In the genomic region with DNA sequence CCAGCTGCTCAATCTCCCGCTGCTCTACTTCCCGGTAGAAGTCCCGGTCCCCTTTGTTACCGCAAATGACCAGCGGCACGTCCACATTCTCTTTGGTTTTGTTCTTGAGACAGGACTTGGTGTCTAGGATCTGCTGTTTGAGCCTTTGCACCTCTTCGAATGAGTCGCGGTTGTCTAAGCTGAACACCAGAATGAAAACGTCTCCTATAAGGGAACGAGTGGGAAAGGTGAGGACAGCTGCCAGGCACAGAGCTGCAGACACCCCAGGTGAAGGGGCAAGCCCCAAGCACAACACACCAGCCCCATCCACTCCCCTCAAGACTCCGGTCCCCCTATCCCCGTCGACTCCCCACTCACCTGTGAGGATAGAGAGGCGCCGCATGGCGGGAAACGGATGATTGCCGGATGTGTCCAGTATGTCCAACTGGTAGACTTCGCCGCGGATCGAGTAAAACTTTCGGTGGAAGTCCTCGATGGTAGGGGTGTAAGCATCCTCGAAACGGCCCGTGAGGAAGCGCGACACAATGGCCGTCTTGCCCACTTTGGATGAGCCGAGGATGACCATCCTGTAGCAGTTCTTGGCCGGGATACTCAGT, we compare ENCODE assay signal across 8 mouse cellular contexts. TPM values are rescaled to one million over a fixed set of nuclear protein-coding genes. Genes with fewer than 3 reads are reported as not detected.
A peak's percentile ranks its signal among the peaks of the same experiment; 100 is the strongest.
DNase-seq lines count a peak whose midpoint lies in the region; ATAC-seq and TF ChIP-seq lines count a peak whose summit lies in the region.

No protein-coding gene starts in this region.

- peaks cover 13% of the 10 kb centered on the region; the same call in 1 of the 2 replicates for H3K4me1 ChIP-seq in lung, embryonic 14.5 days (ENCODE audit: insufficient read depth)
- H3K4me1 ChIP-seq in bone marrow, adult 2 months (ENCODE audit: control insufficient read depth, insufficient read depth, low read length): no peaks in the 10 kb centered on the region
- H3K4me1 ChIP-seq in forebrain, embryonic 10.5 days: peaks cover 69% of the 10 kb centered on the region
- peaks cover 30% of the 10 kb centered on the region for H3K4me1 ChIP-seq in intestine, embryonic 15.5 days (replicated peaks)
- 0 out of 2 replicates have a peak, but pooled peaks cover 2% of the 10 kb centered on the region for H3K4me1 ChIP-seq in stomach, postnatal 0 days (replicated peaks; ENCODE audit: control insufficient read depth, insufficient read depth)

- peak; percentile 15; the same call in 1 of the 2 replicates for ATAC-seq in lung, embryonic 14.5 days (ENCODE audit: insufficient read depth)
- peak; percentile 13; the same call in 1 of the 2 replicates for ATAC-seq in intestine, embryonic 15.5 days
- no peak for ATAC-seq in stomach, postnatal 0 days (ENCODE audit: low FRiP score, low TSS enrichment)

- no peak for TF ChIP-seq EP300 in stomach, postnatal 0 days (optimal IDR thresholded peaks at IDR 0.05)

- no peak for TF ChIP-seq POLR2A in bone marrow, adult 2 months (IDR thresholded peaks at IDR 0.05; ENCODE audit: borderline replicate concordance, control insufficient read depth, low read depth, low read length)

- peaks cover 20% of the 10 kb centered on the region for H3K36me3 ChIP-seq in lung, embryonic 14.5 days (ENCODE audit: insufficient read depth)
- H3K36me3 ChIP-seq in forebrain, embryonic 10.5 days (replicated peaks): peaks cover 28% of the 10 kb centered on the region
- peaks cover 14% of the 10 kb centered on the region for H3K36me3 ChIP-seq in intestine, embryonic 15.5 days
- H3K36me3 ChIP-seq in stomach, postnatal 0 days (ENCODE audit: control insufficient read depth, insufficient read depth, low read length): peaks cover 9% of the 10 kb centered on the region

- peak overlapping the region; percentile 54 for H3K9ac ChIP-seq in lung, embryonic 14.5 days
- H3K9ac ChIP-seq in intestine, embryonic 15.5 days: peak overlapping the region; percentile 55
- peak overlapping the region; percentile 52 for H3K9ac ChIP-seq in stomach, postnatal 0 days (ENCODE audit: low read length)

- H3K4me2 ChIP-seq in lung, embryonic 14.5 days: peak overlapping the region; percentile 91
- peak overlapping the region; percentile 98 for H3K4me2 ChIP-seq in intestine, embryonic 15.5 days (replicated peaks)
- H3K4me2 ChIP-seq in stomach, postnatal 0 days (replicated peaks; ENCODE audit: low read depth): peak overlapping the region; percentile 92

- peak overlapping the region; percentile 42 for H3K4me3 ChIP-seq in lung, embryonic 14.5 days (ENCODE audit: low read depth, low read length)
- H3K4me3 ChIP-seq in bone marrow, adult 2 months (replicated peaks; ENCODE audit: control insufficient read depth, low read depth, low read length): peak overlapping the region; percentile 56
- H3K4me3 ChIP-seq in forebrain, embryonic 10.5 days: peak overlapping the region; percentile 60
- peak overlapping the region; percentile 49 for H3K4me3 ChIP-seq in intestine, embryonic 15.5 days (replicated peaks)
- H3K4me3 ChIP-seq in stomach, postnatal 0 days (ENCODE audit: low read depth, low read length): peak overlapping the region; percentile 46

- H3K27me3 ChIP-seq in lung, embryonic 14.5 days (ENCODE audit: insufficient read depth, low read length): peaks cover 17% of the 10 kb centered on the region
- peaks cover 38% of the 10 kb centered on the region for H3K27me3 ChIP-seq in forebrain, embryonic 10.5 days (ENCODE audit: poor library complexity, severe bottlenecking)
- peaks cover 13% of the 10 kb centered on the region for H3K27me3 ChIP-seq in intestine, embryonic 15.5 days (replicated peaks)
- no peaks in the 10 kb centered on the region for H3K27me3 ChIP-seq in stomach, postnatal 0 days (ENCODE audit: control insufficient read depth, insufficient read depth, low read length)

- no peaks in the 10 kb centered on the region for H3K9me3 ChIP-seq in lung, embryonic 14.5 days (ENCODE audit: low read depth, low read length)
- no peaks in the 10 kb centered on the region for H3K9me3 ChIP-seq in forebrain, embryonic 10.5 days
- no peaks in the 10 kb centered on the region for H3K9me3 ChIP-seq in intestine, embryonic 15.5 days
- no peaks in the 10 kb centered on the region for H3K9me3 ChIP-seq in stomach, postnatal 0 days (ENCODE audit: control insufficient read depth, low read length)

- no peak overlapping the region for H3K27ac ChIP-seq in lung, embryonic 14.5 days (ENCODE audit: low read depth)
- no peak overlapping the region for H3K27ac ChIP-seq in bone marrow, adult 2 months (ENCODE audit: control insufficient read depth, insufficient read depth, low read depth, low read length, poor library complexity)
- peak overlapping the region; percentile 76 for H3K27ac ChIP-seq in forebrain, embryonic 10.5 days
- H3K27ac ChIP-seq in intestine, embryonic 15.5 days: no peak overlapping the region
- peak overlapping the region; percentile 83; the same call in 1 of the 2 replicates for H3K27ac ChIP-seq in stomach, postnatal 0 days (replicated peaks)

- DNase-seq in lung, embryonic 14.5 days: peak; percentile 44
- no peak for DNase-seq in lung, postnatal 25 days (ENCODE audit: low spot score)
- DNase-seq in forebrain, embryonic 10.5 days (ENCODE audit: extremely low spot score, low spot score): peak; percentile 54
- DNase-seq in lung, postnatal 14 days: peak; percentile 30
- DNase-seq in stomach, postnatal 0 days (ENCODE audit: low spot score): peak; percentile 33
- DNase-seq in layer of hippocampus, adult 9-10 months (ENCODE audit: low spot score): no peak

- no peak for TF ChIP-seq CTCF in lung, embryonic 14.5 days (IDR thresholded peaks at IDR 0.05; ENCODE audit: low read depth)
- TF ChIP-seq CTCF in bone marrow, adult 2 months (IDR thresholded peaks at IDR 0.05; ENCODE audit: control insufficient read depth, insufficient read depth, low read length): no peak
- no peak for TF ChIP-seq CTCF in stomach, postnatal 0 days (IDR thresholded peaks at IDR 0.05; ENCODE audit: low read depth)

- 1% methylated on average over 33 of the region's 33 CpGs for WGBS in lung, embryonic 14.5 days
- WGBS in bone marrow, adult 2 months: under 1% methylated on average over 33 of the region's 33 CpGs
- WGBS in forebrain, embryonic 10.5 days: 4% methylated on average over 33 of the region's 33 CpGs
- WGBS in intestine, embryonic 15.5 days: 2% methylated on average over 33 of the region's 33 CpGs
- under 1% methylated on average over 33 of the region's 33 CpGs for WGBS in stomach, postnatal 0 days

RNA-seq across cellular contexts. Expression of gene Rasd1, which starts 0.5 kb away (rescaled TPM):
- 1.7 and 2.2 TPM in 2 replicates for polyA plus RNA-seq in lung, embryonic 14.5 days (2014; fragmentation: Nextera tagmentation; extraction: Ambion mirVana)
- 2.5 TPM in 1 of 2 replicates, not detected in the other for polyA plus RNA-seq in bone marrow, adult 2 months (2011; ENCODE audit: insufficient read depth, insufficient read length, low replicate concordance, missing spikeins)
- 2.0 and 2.2 TPM in 2 replicates for polyA plus RNA-seq in forebrain, embryonic 10.5 days (2016; fragmentation: Nextera tagmentation; extraction: Ambion mirVana)
- 2.1 and 2.6 TPM in 2 replicates for polyA plus RNA-seq in intestine, embryonic 15.5 days (2015; fragmentation: Nextera tagmentation; extraction: Ambion mirVana)
- polyA plus RNA-seq in stomach, postnatal 0 days (2015; fragmentation: Nextera tagmentation; extraction: Ambion mirVana): 1.3 TPM in 2 replicates

RNA-seq across cellular contexts. Expression of gene Med9, which starts 16.3 kb away (rescaled TPM):
- 48.9 and 50.4 TPM in 2 replicates for polyA plus RNA-seq in lung, embryonic 14.5 days (2014; fragmentation: Nextera tagmentation; extraction: Ambion mirVana)
- 8.4 and 10.2 TPM in 2 replicates for polyA plus RNA-seq in bone marrow, adult 2 months (2011; ENCODE audit: insufficient read depth, insufficient read length, low replicate concordance, missing spikeins)
- 55.8 and 59.6 TPM in 2 replicates for polyA plus RNA-seq in forebrain, embryonic 10.5 days (2016; fragmentation: Nextera tagmentation; extraction: Ambion mirVana)
- polyA plus RNA-seq in intestine, embryonic 15.5 days (2015; fragmentation: Nextera tagmentation; extraction: Ambion mirVana): 34.5 and 35.6 TPM in 2 replicates
- 27.7 and 27.8 TPM in 2 replicates for polyA plus RNA-seq in stomach, postnatal 0 days (2015; fragmentation: Nextera tagmentation; extraction: Ambion mirVana)

Comparison
In these comparisons a context has a peak if more than half of its experiments do, and no peak if none do; other contexts are left out.
1. DNase-seq: peak in lung, embryonic 14.5 days (single experiment), forebrain, embryonic 10.5 days (single experiment), lung, postnatal 14 days (single experiment) and stomach, postnatal 0 days (single experiment); none in lung, postnatal 25 days (single experiment) and layer of hippocampus, adult 9-10 months (single experiment).
2. H3K27ac ChIP-seq: peak in forebrain, embryonic 10.5 days (single experiment) and stomach, postnatal 0 days (single experiment); none in lung, embryonic 14.5 days (single experiment), bone marrow, adult 2 months (single experiment) and intestine, embryonic 15.5 days (single experiment).
3. Peak in every context shown above with its lines, with median percentiles within 50 percentile points of each other: H3K4me2 ChIP-seq, H3K4me3 ChIP-seq and H3K9ac ChIP-seq.